Mouse (Mus musculus) hindbrain, embryonic 12.5 days (tissue): Measurements from ENCODE around the gene Baz2b. TPM values are rescaled to one million over a fixed set of nuclear protein-coding genes. Genes with fewer than 3 reads are reported as not detected.
A peak's percentile ranks its signal among the peaks of the same experiment; 100 is the strongest.

Source experiments
- ATAC-seq: fragments of 200-750 bp; cut with Nextera tagmentation; 2 replicates; pipeline ENCODE4 v1.8.0; 2017; ENCODE audit warnings: moderate TSS enrichment; ENCODE audit not compliant: low FRiP score
- H3K27ac ChIP-seq: fragments of 300-500 bp; sonication (generic); 2 replicates; pipeline ENCODE4 v1.5.1; 2016; ENCODE audit warnings: mild to moderate bottlenecking
- H3K27me3 ChIP-seq: fragments of 300-500 bp; sonication (generic); 2 replicates; pipeline ENCODE4 v1.6.1; 2016; ENCODE audit warnings: mild to moderate bottlenecking
- H3K36me3 ChIP-seq: fragments of 300-500 bp; sonication (generic); 2 replicates; pipeline ENCODE4 v1.6.1; 2016; ENCODE audit warnings: mild to moderate bottlenecking
- H3K4me1 ChIP-seq: fragments of 300-500 bp; sonication (generic); 2 replicates; pipeline ENCODE4 v1.6.1; 2016
- H3K4me2 ChIP-seq: fragments of 300-500 bp; sonication (generic); replicated peaks from 2 replicates; pipeline ENCODE4 v1.6.1; 2016; ENCODE audit warnings: mild to moderate bottlenecking
- H3K4me3 ChIP-seq: fragments of 300-500 bp; sonication (generic); 2 replicates; pipeline ENCODE4 v1.5.1; 2016; ENCODE audit warnings: mild to moderate bottlenecking
- H3K9ac ChIP-seq: fragments of 300-500 bp; sonication (generic); 2 replicates; pipeline ENCODE4 v1.6.1; 2016; ENCODE audit warnings: mild to moderate bottlenecking, moderate library complexity
- H3K9me3 ChIP-seq: fragments of 300-500 bp; sonication (generic); replicated peaks from 2 replicates; pipeline ENCODE4 v1.6.1; 2016; ENCODE audit warnings: mild to moderate bottlenecking
- WGBS: fragments of 180-500 bp; shearing (Covaris S2); methylation state at CpG from one replicate; pipeline ENCODE4 v1.1.7; 2016; 5-methylcytosine and 5-hydroxymethylcytosine counted together
- polyA plus RNA-seq: library from polyadenylated mRNA; unstranded; fragments of >200 nt; fragmentation: Nextera tagmentation; extraction: Ambion mirVana; gene quantifications from 2 replicates; pipeline ENCODE4 v1.2.1, GENCODE M21; 2016

Baz2b gene
- polyA plus RNA-seq, 1 experiment from 2014 or later, result 92.4 TPM

DNA sequence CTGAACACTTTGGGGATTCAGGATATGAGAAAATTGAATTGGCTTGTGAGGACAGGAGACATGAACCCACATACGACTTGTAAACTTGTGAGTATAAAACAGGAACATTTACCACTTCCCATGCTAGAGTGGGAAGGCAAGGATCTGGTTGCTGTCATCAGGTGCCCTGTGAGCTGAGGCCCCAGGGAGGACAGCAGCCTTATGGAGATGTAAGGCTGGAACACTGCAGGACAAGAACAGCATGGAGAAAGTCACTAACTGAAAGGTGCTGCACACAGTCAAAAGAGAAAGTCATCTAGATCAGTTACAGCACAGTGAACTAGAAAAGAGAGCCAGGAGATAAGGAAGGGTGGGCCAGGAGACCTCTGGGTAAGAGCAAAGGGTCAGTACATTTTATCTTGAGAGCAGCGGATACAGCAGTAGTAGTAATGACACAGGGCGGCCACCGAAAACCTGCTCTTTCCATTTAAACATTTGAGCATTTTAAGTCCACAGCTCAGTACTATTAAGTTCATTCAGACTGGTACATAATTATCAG, 236.5 kb downstream of the Baz2b start:
- 89% methylated on average over 4 of the region's 4 CpGs for WGBS
- no peaks in the 10 kb centered on the region for H3K9me3 ChIP-seq
- peaks cover 35% of the 10 kb centered on the region for H3K36me3 ChIP-seq
- H3K4me2 ChIP-seq, result no peak overlapping the region
- H3K27ac ChIP-seq, result no peak overlapping the region
- no peak for ATAC-seq
- H3K9ac ChIP-seq, result no peak overlapping the region
- no peak overlapping the region for H3K4me3 ChIP-seq
- no peaks in the 10 kb centered on the region for H3K4me1 ChIP-seq
- no peaks in the 10 kb centered on the region for H3K27me3 ChIP-seq

DNA sequence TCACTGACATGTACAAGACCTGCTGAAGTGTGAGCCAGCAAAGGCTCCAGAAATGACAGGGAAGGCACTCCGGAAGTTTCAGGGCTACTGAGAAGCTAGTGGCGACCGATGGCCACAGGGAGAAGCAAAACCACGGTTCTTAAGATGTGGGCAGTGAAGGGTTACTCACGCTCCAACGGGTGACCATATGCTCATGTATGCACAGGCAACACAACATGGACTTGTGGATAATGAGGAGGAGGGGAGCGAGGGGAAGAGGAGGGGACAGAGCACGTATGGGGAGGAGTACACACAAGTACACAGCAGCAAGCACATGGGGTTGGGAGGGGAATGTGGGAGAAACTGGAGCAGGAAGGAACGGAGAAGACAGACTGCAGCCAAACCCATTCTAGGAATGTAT, 239.1 kb downstream of the Baz2b start:
- 83% methylated on average over 9 of the region's 9 CpGs for WGBS
- peaks cover 31% of the 10 kb centered on the region for H3K36me3 ChIP-seq
- no peaks in the 10 kb centered on the region for H3K27me3 ChIP-seq
- no peak overlapping the region for H3K4me2 ChIP-seq
- no peak for ATAC-seq
- H3K4me3 ChIP-seq, result no peak overlapping the region
- no peaks in the 10 kb centered on the region for H3K4me1 ChIP-seq
- H3K27ac ChIP-seq, result no peak overlapping the region
- no peaks in the 10 kb centered on the region for H3K9me3 ChIP-seq
- no peak overlapping the region for H3K9ac ChIP-seq

DNA sequence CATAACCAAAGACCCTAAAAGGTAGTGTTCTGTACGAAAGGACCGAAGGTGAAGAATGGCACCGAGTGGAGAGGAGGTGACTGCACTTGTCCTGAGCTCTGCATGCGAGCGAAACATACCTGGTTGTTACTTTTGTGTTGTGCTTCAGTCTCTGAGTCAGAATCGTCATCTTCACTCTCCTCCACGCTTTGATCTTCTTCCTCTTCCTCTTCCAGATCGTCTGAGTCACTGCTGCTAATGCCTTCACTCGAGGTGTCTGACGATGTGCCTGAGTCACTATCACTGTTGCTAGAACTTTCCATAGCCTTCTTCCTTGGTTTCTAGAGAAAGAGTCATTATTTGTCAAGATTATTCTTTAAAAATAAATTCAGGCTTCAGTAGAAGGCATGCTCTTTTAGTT, 240.5 kb downstream of the Baz2b start:
- no peak overlapping the region for H3K4me2 ChIP-seq
- H3K27ac ChIP-seq, result no peak overlapping the region
- H3K4me1 ChIP-seq, result no peaks in the 10 kb centered on the region
- H3K36me3 ChIP-seq, result peaks cover 24% of the 10 kb centered on the region
- WGBS, result 94% methylated on average over 10 of the region's 10 CpGs
- H3K9me3 ChIP-seq, result no peaks in the 10 kb centered on the region
- H3K9ac ChIP-seq, result no peak overlapping the region
- no peak for ATAC-seq
- no peak overlapping the region for H3K4me3 ChIP-seq
- H3K27me3 ChIP-seq, result no peaks in the 10 kb centered on the region

DNA sequence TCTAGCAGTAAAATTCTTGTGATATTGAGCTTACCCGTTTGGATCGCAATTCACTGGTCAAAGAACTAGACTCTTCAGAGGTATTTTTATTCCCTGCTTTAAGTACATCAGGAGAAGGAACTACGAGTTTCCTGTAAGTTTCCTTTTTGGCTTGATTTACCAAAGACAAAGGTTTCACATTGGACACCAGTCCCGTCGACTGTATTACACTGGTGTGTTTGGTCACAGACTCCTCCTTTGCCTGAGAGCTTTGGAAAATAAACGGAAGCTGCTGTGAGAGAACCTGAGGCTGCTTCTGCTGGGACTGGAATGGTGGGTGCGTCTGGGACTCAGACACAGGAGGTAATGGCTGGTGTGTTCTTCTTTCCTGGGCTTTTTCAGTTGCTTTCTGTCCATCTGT, 241.0 kb downstream of the Baz2b start:
- Histone ChIP-seq H3K27me3 (no peaks in the 10 kb centered on the region), H3K27ac (no peak overlapping the region), H3K36me3 (peaks cover 24% of the 10 kb centered on the region), H3K4me2 (no peak overlapping the region), H3K4me1 (no peaks in the 10 kb centered on the region), H3K9me3 (no peaks in the 10 kb centered on the region), H3K4me3 (no peak overlapping the region), H3K9ac (no peak overlapping the region)
- ATAC-seq, result no peak
- WGBS, result 91% methylated on average over 7 of the region's 7 CpGs

DNA sequence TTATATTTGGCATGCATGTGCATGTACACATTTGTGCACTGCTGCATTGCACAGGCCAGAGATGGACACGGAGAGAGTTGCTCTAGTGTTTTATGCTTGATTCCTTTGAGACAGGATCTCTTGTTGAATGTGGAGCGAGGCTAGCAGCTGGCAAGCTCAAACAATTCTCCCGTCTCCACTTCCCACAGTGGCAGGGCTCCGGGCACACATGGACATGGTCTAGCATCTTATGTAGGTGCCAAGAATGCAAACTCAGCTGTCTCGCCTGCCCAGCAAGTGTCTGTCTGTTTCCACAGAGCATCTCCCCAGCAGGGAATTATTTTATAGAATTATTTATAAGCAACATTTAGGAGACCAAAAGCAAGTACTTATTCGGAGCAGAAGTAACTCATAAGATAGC, 243.2 kb downstream of the Baz2b start:
- Histone ChIP-seq H3K27ac (no peak overlapping the region), H3K9ac (no peak overlapping the region), H3K36me3 (peaks cover 36% of the 10 kb centered on the region), H3K9me3 (no peaks in the 10 kb centered on the region), H3K4me2 (no peak overlapping the region), H3K4me1 (no peaks in the 10 kb centered on the region), H3K4me3 (no peak overlapping the region), H3K27me3 (no peaks in the 10 kb centered on the region)
- ATAC-seq, result no peak
- 77% methylated on average over 6 of the region's 6 CpGs for WGBS

DNA sequence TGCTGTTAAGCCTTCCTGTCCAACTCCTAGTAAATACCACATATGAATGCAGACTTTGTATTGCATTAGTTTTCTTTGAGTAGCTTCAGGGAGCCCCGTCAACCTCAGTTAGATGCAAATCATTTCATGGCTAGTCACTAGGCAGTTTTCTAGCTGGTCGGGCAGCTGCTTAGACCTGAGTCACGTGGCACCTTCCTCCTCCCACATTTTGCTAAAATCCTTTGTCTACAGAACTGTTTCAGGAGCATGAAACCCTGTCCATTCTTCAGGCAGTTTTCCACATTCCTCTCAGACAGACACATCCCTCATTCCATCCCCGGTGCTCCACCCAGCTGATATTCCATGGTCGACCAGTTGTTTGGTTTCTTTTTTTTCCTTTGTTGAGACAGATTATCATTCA, 246.6 kb downstream of the Baz2b start:
- Histone ChIP-seq H3K4me2 (no peak overlapping the region), H3K36me3 (peaks cover 40% of the 10 kb centered on the region), H3K27me3 (no peaks in the 10 kb centered on the region), H3K9ac (no peak overlapping the region), H3K9me3 (no peaks in the 10 kb centered on the region), H3K4me1 (no peaks in the 10 kb centered on the region), H3K4me3 (no peak overlapping the region), H3K27ac (no peak overlapping the region)
- peak; percentile 32; the same call in 1 of the 2 replicates for ATAC-seq
- WGBS, result 65% methylated on average over 5 of the region's 5 CpGs

DNA sequence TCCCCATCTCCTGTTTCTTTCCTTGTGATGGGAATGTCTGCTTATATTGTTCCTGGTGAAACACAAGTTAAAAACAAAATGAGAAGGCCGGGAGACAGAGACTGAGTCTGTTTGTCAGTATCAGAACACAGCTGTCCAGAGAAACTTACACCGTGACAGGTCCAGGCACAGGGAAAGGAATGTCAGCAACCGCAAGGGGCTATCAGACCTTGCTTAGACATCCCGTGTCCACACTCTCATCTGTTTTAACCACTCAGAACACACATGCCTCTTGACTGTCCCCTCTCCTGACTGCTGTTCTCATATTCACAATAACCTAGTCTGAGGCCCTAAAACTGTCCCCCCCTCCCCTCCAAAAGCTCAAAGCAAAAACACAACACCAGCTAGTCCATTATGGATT, 247.1 kb downstream of the Baz2b start:
- peaks cover 40% of the 10 kb centered on the region for H3K36me3 ChIP-seq
- no peak for ATAC-seq
- no peak overlapping the region for H3K4me2 ChIP-seq
- no peak overlapping the region for H3K9ac ChIP-seq
- no peak overlapping the region for H3K27ac ChIP-seq
- H3K9me3 ChIP-seq, result no peaks in the 10 kb centered on the region
- H3K4me3 ChIP-seq, result no peak overlapping the region
- H3K27me3 ChIP-seq, result no peaks in the 10 kb centered on the region
- H3K4me1 ChIP-seq, result no peaks in the 10 kb centered on the region
- 81% methylated on average over 4 of the region's 4 CpGs for WGBS

DNA sequence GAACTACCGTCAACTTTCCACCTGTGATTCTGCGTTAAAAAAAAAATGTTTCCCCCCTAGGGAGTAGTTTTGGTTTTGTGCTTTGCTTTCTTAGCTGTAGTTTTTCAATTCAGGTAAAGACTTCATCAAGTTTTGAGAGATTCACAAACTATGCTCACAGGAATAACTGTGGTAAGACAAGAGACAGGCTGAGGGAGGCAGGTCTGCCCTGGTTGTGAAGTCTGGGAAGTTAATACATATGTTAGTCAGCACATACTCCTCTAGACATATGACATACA, 249.2 kb downstream of the Baz2b start:
- no peak overlapping the region for H3K4me2 ChIP-seq
- H3K9ac ChIP-seq, result no peak overlapping the region
- H3K36me3 ChIP-seq, result peaks cover 37% of the 10 kb centered on the region
- ATAC-seq, result no peak
- 86% methylated on average over 2 of the region's 2 CpGs for WGBS
- H3K9me3 ChIP-seq, result no peaks in the 10 kb centered on the region
- H3K27ac ChIP-seq, result no peak overlapping the region
- no peaks in the 10 kb centered on the region for H3K4me1 ChIP-seq
- no peaks in the 10 kb centered on the region for H3K27me3 ChIP-seq
- H3K4me3 ChIP-seq, result no peak overlapping the region

DNA sequence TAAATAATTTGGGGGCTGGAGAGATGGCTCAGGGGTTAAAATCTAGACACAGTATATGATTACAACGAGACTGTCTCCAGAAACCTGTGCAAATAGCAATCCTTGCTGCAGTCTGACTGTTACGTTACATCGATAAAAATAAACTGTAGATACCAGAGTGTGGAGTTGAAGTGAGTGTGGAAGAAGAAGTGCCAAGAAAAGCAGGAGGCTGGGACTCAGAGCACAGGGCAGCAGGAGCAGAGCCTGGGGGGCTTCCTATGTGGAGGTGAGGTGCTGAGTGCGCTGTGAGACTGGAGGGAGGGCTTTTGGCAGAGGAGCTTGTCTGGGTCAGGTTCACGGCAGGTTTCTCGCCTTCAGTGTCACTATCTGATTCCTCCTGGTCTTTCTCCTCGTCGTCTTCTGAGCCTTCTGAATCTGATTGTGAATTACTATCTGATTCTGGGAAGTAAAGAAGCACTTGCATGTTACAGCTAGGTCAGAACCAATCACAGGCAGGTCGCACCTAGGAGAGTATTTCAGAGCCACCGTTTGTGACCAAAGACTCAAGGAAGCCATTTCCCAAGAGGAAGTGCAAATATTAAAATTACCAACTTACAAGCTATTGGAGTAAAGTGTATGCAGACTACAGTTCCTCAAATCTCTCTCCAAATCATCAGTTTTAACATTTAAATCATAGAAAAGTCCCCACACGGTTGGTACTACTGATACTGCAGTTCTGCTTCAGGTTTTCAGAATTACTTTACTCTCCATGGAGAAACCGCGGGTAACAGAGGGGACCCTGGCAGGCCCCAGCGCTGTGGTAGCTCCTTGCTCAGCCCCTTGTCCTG, 249.8 kb downstream of the Baz2b start:
- Histone ChIP-seq H3K4me2 (no peak overlapping the region), H3K36me3 (peaks cover 37% of the 10 kb centered on the region), H3K27ac (no peak overlapping the region), H3K4me1 (no peaks in the 10 kb centered on the region), H3K27me3 (no peaks in the 10 kb centered on the region), H3K4me3 (no peak overlapping the region), H3K9ac (no peak overlapping the region), H3K9me3 (no peaks in the 10 kb centered on the region)
- 90% methylated on average over 14 of the region's 14 CpGs for WGBS
- no peak for ATAC-seq

DNA sequence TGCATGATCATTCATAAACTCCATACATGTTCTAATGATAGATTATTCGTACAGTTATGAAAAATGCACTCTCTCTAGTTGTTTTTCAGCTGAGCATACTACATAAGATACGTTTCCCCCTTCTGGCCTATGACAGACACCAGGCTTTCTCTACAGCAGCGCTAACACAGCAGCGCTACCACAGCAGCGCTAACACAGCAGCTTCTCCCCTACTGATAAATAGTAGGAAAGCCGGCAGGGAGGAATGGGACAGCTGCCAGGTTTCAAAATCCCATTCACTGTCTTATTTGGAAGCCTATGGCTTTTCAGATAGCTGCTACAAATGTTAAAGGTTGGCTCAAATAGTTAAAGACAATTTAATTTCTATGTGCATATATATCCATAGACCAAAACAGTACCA, 251.1 kb downstream of the Baz2b start:
- Histone ChIP-seq H3K4me1 (no peaks in the 10 kb centered on the region), H3K4me3 (no peak overlapping the region), H3K27ac (no peak overlapping the region), H3K27me3 (no peaks in the 10 kb centered on the region), H3K4me2 (no peak overlapping the region), H3K9me3 (no peaks in the 10 kb centered on the region), H3K36me3 (peaks cover 43% of the 10 kb centered on the region), H3K9ac (no peak overlapping the region)
- 65% methylated on average over 6 of the region's 6 CpGs for WGBS
- no peak for ATAC-seq

DNA sequence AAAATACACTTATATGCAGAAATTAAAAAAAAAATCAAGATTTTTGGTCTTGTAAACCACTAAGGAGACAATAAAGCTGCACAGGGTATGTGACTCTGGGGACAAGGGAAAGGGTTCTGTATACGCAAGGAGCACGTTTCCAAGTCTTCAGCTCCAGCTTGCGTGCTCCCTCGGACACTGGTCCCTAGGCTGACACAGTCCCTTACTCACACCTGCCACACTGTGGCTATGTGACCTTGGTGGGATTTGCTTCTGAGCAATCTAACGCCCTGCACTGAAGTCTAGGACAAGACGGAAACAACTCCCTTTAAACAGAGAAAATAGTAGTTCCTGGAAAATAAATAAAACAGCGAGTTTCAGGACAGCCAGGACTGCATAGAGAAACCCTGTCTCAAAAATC, 253.7 kb downstream of the Baz2b start:
- H3K9ac ChIP-seq, result no peak overlapping the region
- H3K36me3 ChIP-seq, result peaks cover 41% of the 10 kb centered on the region
- no peak overlapping the region for H3K4me2 ChIP-seq
- 90% methylated on average over 7 of the region's 7 CpGs for WGBS
- H3K27ac ChIP-seq, result no peak overlapping the region
- H3K27me3 ChIP-seq, result no peaks in the 10 kb centered on the region
- H3K4me3 ChIP-seq, result no peak overlapping the region
- no peaks in the 10 kb centered on the region for H3K9me3 ChIP-seq
- H3K4me1 ChIP-seq, result no peaks in the 10 kb centered on the region
- no peak for ATAC-seq

DNA sequence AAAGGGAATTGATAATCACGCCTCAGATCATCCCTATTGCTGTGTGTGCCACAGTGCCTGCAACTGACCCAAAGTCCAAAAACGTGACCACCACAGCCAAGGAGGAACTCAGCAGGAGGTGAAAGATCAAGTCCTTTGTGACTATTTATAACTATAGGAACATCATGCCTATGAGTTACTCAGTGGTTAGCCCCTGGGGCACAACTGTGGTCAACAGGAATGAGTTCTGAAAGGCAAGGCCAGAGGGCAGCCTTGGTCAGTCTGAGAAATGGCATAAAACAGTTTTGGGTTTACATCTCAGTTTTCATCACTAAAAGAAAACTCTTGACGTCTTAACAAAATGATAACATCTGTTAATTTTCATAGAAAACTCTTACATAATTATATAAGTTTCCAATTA, 254.8 kb downstream of the Baz2b start:
- H3K27ac ChIP-seq, result no peak overlapping the region
- H3K9ac ChIP-seq, result no peak overlapping the region
- H3K36me3 ChIP-seq, result peaks cover 43% of the 10 kb centered on the region
- no peaks in the 10 kb centered on the region for H3K4me1 ChIP-seq
- no peaks in the 10 kb centered on the region for H3K9me3 ChIP-seq
- no peaks in the 10 kb centered on the region for H3K27me3 ChIP-seq
- no peak for ATAC-seq
- no peak overlapping the region for H3K4me2 ChIP-seq
- no peak overlapping the region for H3K4me3 ChIP-seq
- WGBS, result 64% methylated on average over 3 of the region's 3 CpGs

DNA sequence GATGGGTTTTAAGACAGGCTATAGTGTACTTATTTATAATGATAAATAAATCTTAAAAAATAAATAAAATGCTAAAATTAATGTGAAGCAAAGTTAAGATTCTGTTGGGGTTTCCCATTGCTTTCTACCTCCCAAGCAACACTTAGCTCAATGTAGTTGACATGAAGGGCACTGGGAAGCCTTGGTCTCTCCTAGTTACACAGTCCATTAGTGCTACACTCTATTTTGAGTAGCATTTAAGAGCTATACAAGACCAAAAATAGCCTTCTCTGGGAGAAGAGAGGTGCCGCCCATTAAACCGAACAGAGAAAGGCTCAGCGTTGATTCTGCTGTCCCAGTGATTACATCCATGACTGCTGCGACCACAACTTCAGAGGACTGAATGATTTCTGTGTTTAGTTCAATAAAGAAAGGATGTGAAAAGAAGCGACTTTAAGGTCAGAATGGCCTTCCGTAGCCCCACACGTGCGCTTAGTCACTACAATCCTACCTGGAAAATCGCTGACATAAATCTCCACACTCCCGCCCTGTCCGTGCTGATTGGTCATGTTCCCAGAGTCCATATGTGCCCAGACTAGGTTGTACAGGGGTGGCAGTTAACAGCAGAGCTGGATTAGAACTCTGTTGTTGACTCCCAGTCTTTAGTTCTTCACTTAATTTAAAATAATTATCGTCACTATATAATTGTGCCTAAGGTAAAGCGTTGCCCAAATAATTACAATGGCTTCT, 257.2 kb downstream of the Baz2b start:
- 96% methylated on average over 13 of the region's 13 CpGs for WGBS
- H3K9ac ChIP-seq, result no peak overlapping the region
- no peaks in the 10 kb centered on the region for H3K4me1 ChIP-seq
- no peak overlapping the region for H3K4me2 ChIP-seq
- peaks cover 35% of the 10 kb centered on the region for H3K36me3 ChIP-seq
- H3K4me3 ChIP-seq, result no peak overlapping the region
- no peaks in the 10 kb centered on the region for H3K9me3 ChIP-seq
- no peak overlapping the region for H3K27ac ChIP-seq
- H3K27me3 ChIP-seq, result no peaks in the 10 kb centered on the region
- no peak for ATAC-seq
